Mouse (Mus musculus) frontal cortex, postnatal 14 days (tissue): ENCODE results near the gene Gm13762.
"Not testable (repeated sequence)": the region's sequence is repeated elsewhere in the genome, so short reads cannot be mapped to it uniquely, and the experiment has no call there.

Experiments
- DNase-seq, 2 experiments: peaks; one replicate each; pipeline ENCODE4 v3.0.0; 2022; ENCODE audit warnings: low spot score in 2 of 2

Gm13762 gene

DNA sequence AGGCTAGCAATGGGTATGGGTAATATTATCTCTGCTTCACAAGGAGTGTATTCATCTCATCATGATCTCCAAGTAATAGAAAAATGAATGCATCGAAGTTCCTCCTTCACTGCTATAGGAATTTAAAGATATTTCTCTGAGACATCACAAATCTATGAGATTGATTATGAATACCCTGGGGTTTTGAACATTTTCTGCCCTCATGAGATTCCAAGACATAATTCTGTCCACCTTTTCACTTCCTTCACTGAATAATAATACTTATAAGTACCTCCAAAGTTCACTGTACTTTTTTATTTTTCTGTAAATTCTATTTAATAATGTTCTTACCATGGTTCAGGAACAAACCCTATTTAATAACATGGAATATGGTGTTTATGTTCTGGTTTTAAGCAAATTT lies at the start of gene Gm13762:
TSS of gene Gm13762 (minus strand) at position 101 of the 400 bp plus-strand sequence.
- DNase-seq, result no peak

DNA sequence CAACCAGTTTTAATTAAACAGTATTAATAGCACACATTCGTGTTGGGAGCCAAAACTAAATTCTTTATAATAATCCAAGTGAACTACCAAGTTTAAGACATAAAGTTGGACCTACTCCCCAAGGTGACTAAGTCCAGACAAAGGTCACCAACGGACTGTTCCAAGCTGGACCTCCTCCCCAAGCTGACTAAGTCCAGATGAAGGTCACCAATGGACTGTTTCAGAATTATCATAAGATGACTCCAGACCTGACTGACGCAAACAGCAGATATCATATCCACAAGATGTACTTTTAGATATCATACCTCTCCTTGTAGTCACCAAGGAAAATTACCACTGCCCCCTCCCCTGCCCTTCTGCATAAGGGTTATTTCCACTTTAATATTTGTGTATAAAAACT lies 41.4 kb upstream of the Gm13762 start:
- DNase-seq, result not testable (repeated sequence)

DNA sequence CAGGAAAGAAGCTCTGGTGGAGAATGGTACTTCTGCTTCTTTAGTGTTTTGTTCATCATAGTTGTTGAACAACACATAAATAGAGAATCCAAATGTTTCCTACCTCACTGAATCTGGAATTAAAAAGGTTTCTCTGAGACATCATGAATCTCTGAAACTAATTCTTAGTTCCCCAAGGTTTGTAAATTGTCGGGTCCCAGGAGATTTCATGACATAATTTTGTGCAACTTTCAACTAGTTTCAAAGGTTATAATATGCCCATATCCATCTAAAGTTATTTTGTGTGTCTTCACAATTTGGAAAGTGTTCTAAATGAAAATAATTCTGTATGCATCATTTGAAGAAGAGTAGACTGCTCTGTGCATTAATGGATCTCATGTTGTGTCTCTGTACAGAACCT lies 38.2 kb upstream of the Gm13762 start, which contains the start of gene Olfr1216:
TSS of gene Olfr1216 (minus strand) at position 101 of the 400 bp plus-strand sequence.
- no peak for DNase-seq

DNA sequence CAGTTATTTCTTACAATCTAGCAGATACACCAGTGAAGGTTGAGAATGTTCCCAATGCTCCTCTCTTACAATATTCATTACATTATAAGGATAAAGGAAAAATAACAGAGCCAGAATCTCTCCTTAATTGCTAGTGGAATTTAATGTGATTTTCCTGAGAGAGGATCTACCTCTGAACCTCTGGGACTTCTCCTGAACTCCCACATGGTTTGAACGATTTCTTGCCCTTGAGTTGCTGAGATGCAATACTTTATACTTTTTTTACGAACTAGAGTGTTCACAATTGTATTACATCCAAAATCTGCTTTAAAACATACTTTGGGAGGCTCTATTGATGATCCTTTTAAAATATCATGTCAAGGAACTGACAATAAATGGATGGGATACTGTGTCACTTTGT lies 26.8 kb upstream of the Gm13762 start, which contains the start of gene Olfr1215:
TSS of gene Olfr1215 (minus strand) at position 101 of the 400 bp plus-strand sequence.
- DNase-seq, result no peak

DNA sequence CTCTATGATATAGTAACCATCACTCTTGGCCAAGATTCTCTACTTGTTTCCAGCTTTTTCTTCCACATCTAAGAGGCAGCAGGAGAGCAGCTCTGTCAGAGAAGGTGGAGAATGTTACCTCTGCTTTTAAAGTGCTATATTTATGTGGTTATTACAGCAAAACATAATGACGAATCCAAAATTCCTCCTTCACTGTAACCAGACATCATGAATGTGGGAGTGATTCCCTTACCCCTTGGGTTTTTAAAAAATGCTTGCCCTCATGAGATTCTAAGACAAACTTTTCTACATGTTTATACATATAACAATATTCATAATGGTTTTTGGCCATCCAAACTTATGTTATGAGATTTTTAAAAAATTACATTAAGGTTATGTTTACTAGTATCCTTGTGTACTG lies 12.5 kb upstream of the Gm13762 start, which contains the start of gene Olfr1214:
TSS of gene Olfr1214 (minus strand) at position 101 of the 400 bp plus-strand sequence.
- DNase-seq, result no peak

DNA sequence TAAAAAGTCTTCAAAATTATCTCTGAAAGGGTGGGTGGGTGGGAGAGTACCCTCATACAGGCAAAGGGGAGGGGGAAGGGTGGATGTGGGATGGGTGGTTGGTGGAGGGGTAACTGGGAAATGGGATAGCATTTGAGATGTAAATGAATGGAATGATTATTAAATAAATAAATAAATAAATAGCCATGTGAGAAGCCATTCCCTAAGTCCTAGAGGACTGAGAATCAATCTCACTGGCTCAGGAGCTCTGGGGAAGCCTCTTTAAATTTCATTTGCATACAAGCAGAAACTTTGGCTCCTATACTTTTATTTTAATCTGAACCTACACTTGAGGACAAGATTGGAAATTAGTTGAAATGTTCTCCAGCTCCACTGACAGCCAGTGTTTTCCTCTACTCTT lies 26.4 kb downstream of the Gm13762 start, which contains the start of gene Olfr1212:
TSS of gene Olfr1212 (plus strand) at position 301 of the 400 bp plus-strand sequence.
- no peak for DNase-seq

DNA sequence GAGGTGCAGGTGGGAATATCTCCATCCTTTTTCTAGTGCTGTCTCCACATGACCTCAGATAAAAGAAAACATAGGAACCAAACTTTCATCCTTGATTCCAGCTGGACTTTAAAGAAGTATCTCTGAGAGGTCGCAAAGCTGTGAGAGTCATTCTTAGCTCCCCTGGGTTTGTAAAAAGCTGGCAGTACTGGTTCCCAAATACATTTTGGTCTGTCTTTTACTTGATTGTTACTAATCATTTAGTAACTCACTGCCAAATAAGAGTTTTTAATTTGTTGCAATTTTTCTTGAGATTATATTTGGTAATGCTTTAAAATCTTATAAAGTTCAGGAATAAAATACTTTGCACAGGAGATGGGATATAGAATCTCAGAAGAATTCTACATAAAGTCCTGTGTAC lies 42.1 kb downstream of the Gm13762 start, which contains the start of gene Olfr1211:
TSS of gene Olfr1211 (minus strand) at position 101 of the 400 bp plus-strand sequence.
- DNase-seq, result no peak
